Mouse (Mus musculus): ENCODE measurements around the gene Dkc1. TPM values are rescaled to one million over a fixed set of nuclear protein-coding genes. Genes with fewer than 3 reads are reported as not detected.

Gene Dkc1
- total RNA-seq (2021) (10 to 100 TPM; 43.3 to 44.2 TPM), polyA plus RNA-seq (2012; rRNA removed) (3.2 and 4.9 TPM in 2 replicates)
- long read RNA-seq, transcript Dkc1-201 (15 exons, 2,804 nt) = major isoform, 28 of 35 reads
- long read RNA-seq, partial matches to known transcripts = 2 of 35 reads
- long read RNA-seq, other reads (novel, unspliced or antisense) = 5 of 35 reads

DNA sequence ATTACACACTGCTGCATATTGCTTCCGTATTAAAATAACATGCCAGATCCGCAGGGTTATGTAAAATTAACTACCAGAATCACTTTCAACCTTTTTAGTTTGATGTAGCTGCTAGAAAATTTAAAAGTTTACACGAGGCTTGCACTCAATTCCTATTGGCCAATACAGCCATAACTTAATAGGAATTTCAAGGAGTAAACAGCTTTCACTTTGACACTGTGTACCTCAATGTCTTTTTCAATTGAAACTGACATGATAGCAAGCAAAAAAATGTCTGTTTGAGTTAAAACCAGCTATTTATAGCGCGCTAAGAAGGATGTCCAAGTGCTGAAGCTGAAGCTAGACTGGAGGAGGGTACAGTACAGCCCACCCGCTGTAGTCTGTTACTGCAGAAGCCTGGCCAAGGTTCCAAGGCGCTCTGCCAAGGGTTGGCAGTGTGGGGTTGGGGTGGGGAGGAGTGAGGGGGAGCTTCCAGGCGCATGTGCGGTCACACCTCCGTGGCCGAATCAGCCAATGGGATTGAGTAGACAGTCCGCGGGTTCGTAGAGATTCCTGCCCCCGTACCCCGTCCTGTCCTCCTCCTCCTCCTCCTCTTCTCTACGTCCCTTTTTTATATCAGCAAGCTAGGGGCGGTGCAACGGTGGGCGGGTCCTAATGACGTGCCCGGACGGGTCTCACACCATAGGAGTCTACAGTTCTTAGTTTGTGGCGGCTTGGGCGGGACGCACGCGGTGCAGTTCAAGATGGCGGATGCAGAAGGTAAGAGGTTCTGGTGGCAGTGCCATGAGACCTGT, at the start of gene Dkc1:
Gene Dkc1 (plus strand): TSS at position 486 of the 794 bp plus-strand sequence.
- peak; percentile 95 for DNase-seq

DNA sequence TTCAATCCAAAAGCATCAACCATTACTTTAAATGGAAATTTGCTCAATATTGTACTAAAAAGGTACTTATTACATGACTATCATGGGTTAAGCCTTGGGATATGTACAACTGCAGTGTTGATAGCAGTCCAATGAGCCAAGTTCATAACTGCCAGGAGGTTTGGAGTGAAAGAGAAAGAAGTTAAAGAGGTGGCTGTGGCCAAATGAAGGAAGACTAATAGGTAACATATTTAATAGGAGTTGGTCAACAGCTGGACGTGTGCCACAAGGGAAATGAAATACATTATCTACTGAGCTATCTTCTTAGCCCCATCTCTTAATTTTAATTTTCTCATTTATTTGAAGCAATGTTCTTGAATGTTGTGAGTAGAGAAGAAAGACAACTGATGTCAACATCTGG, 49.7 kb upstream of the Dkc1 start:
- DNase-seq = no peak

DNA sequence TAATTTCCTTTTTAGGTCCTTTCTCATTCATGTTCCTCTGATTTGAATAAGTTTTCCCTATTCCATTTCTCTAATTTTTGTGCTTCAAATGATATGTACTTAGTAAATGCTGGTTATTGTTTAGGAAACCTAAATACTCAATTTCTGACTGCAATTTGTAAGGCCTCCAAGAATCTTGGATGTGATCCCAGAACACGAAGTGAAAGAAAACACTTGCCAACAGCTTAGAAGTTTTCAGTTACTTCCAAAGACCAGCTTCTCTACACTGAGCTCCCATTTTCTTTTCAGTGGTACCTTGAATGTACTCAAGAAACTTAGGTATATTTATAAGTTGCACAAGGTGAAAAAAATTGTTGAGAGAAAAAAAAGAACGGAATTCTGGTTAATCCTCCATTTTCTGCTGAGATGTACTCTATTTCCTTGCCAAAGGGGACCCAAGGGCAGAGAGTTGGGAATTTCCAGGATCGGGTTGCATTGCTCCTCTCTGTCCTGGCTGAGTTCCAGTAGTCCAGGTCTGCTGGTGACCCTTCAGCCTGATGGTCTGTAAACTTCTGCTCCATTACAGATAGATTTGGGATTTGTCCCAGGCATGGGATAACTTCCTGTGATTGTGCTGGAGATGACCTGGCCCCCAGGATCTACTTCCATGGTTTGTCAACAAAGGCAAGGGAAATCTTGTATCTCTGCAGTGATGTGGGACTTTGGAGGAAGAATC, 48.6 kb upstream of the Dkc1 start:
- DNase-seq = peak; percentile 42

DNA sequence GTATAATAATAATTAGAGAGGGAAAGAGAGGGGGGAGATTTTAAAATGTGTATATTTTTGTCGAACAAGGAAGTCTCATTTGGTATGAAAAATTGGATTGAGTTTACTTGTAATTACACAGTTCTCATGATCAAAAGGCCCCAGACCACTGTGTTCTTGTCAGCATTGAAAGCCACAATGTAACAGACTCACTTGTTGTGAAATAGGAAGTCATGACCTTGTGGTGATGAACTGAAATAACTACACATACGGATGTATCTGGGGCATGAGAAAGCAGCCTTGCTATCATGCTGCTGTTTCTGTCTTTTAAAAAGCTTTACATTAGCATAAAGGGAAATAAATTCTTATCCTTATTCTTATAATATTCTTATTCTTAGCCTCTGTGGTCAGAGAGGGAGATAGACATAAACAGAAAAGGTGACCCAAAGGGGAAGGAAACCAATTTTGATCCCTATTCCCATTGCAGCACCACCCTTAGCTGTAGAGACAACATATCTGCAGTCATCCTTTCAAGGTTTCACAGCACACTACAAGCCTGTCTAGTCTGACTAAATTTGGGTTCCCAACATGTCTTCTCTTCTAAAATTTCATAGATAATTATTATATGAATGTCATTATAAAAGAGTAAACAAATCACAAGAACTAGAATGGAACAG, 39.4 kb upstream of the Dkc1 start:
- no peak for DNase-seq

DNA sequence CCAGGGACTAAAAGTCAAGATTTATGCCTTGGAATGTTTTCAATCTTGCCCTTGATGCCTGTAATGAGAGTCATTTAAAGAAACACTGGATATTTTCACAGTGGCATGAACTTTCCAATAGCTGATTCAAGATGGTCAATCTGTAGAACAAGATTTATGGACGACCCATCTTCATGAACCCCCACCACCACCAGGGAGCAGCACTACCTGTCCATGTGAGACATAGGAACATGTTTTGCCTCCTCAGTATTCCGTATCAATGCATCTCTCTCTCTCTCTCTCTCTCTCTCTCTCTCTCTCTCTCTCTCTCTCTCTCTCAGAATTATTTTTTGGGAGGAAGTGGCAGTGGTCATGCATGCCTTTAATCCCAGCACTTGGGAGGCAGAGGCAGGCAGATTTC, 13.3 kb upstream of the Dkc1 start:
- DNase-seq = no peak

DNA sequence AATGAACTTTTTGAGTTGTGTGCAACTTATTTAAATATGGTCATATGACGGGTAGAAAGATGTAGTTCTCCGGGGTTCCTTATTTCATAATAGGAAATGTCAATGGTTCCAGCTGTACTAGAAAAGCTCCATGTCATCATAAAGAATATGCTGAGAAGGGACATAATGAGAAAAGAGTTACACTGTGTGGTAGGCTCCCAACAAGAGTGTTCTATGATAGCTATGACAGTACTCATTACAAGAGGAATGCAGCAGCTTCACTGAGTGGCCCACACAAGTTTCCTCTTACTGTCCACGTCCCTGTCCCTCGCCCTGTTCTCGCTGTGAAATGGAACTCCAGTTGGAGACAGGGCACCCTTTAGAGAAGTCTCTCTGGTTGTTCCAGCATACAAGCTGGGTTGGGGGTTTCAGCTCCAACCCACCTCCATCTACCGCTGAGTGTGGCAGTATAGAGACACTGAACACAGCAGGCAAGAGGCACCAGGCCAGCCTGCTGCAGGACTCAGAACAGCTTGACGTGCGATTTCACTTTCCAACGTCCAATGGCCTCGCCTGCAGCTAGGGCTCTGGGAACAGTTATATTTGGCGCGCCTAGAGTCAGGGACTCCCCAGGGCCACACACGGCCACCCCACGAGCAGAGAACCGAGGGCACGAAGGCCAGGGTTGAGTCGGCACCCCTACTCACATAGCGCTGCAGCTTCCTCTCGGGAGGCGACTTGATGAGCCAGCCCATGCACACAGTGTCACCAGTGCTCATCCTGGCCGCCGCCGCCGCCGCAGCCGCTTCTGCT, 11.5 kb upstream of the Dkc1 start:
- peak; percentile 55 for DNase-seq

DNA sequence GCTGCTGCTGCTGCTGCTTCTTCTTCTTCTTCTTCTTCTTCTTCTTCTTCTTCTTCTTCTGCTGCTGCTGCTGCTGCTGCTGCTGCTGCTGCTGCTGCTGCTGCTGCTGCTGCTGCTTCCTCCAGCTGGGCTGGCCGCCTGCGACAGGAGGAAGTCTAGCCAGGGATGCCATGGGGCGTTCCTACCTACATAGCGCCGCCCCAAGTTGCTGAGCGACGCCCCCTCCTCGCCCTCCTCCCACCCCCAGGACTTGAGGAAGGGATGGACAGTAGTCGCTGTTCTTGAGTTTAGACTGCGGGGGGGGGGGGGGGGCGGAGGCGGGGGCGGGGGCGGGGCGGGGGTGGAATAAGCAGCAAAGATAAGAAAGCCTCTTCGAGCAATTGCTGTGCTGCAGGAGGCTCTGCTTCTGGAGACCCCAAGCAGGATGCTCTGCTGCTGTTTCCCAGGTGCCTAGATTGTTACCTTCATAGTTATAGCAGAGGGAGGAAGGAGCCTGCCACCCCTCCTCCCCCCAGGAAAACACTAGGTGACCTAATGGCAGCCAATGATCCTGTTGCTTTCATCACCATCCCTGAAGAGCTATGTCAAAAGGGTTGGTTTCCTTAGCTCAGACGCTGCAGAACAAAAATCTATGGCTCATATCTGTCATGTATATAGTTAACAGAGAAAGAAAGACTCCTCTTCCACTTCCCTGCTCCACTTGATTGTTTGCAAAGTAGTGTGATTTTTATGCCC, 10.7 kb upstream of the Dkc1 start, which contains the start of gene Gab3:
Gene Gab3 (minus strand): TSS at position 685 of the 735 bp plus-strand sequence.
- peak; percentile 70 for DNase-seq

DNA sequence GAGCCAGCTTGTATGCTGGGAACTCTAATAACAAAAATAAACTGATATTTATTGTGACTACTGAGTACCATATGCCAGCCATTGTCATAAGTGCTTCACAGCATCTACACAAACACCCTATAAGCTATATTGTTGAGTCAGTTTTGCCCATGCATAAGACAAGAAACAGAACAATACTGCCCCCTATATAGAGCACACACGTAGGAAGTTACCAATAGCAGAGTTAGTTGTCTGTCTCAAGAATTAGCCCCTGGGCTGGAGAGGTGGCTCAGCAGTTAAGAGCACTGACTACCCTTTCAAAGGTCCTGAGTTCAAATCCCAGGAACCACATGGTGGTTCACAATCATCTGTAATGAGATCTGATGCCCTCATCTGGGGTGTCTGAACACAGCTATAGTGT, 10.0 kb upstream of the Dkc1 start:
- no peak for DNase-seq

DNA sequence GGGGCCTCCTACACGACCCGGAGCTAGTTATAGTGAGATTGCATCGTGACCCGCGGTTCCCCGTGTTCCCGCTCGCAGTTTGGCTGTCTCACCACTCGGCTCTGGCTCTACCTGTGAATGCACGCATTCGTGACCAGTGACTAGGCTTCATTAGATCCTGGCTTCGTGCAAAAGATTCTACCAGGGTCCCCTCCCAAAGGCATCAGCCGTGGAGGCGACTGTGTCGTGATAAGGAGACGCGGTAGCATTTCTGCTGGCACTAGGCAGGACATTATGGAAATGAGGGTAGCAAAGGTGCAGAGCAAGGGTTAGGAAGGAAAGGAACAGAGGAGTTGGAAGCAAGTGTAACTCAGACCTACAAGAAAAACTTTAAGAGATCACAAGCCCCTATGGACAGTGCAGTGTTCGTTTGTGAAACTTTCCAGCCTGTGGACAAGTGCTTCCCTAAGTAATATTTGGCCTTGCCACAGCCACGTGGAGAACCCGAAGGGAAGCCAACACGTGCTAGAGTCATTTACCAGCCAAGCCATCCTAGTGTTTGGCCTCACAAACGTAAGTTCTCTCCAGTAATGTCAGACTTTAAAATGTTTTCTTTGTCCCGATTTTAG, 613 bp downstream of the Dkc1 start:
- DNase-seq = peak; percentile 37

DNA sequence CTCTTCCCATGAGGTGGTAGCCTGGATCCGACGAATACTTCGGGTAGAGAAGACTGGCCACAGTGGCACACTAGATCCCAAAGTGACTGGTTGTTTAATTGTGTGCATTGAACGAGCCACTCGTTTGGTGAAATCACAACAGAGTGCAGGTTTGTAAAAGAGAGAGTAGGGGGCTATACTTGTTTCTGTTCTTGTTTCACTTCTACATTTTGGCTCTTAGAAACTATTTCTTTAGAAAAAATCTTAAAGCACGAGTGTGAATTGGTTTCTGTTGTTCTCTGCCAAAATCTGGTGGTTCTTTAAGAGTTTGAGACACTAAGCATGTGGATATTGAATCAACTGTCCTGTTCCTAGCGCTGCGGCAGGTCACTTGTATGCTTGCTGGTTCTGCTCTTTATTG, 3.1 kb downstream of the Dkc1 start:
- no peak for DNase-seq

DNA sequence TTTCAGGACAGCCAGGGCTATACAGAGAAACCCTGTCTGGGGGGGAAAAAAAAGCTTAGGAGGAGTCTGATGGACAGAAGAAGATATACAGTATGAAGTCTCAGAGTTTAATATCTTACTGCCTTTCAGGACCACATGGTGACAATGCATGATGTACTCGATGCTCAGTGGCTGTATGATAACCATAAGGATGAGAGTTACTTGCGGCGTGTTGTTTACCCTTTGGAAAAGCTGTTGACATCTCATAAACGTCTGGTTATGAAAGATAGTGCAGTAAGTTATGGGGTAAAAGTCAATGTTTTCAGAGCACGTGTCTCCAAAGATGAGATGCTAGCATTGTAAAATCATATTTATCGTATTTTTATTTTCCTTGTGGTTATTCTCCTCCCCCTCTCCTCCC, 6.6 kb downstream of the Dkc1 start:
- no peak for DNase-seq

DNA sequence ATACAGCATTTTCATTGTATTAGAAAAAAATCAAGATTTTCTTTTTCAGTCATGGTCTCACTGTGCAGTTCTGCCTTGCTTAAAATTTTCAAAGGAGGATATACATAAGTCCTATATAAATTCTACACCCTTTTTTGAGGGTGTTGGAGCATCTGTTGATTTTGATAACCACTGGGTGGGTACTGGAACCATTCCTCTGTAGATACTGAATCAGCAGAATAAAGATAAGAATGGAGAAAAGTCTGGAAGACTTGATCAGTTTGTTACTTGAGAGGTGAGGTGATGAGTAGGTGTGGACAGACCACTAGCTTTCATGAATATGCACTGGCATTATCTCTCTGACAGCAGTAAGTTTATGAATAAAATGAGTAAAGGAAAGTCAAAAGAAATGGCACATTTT, 19.9 kb downstream of the Dkc1 start:
- DNase-seq = no peak

DNA sequence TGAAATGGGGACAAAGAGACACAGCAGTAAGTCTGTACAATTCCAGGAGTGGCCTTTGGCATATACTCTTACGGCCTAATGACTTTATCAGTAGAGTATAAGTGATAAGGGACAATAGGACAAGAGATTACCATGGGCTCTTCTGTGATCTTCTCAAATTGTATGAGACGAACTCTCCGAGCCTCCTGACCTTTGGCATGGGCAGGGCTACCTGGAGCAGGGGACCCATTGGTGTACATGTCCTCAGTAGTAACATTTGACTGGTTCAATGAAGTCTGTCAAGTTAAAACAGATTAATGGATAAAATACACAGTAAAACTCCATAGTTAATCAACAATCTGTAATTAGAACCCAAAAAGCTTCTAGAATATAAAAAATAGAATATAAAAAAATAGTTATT, 30.0 kb downstream of the Dkc1 start:
- DNase-seq = no peak

DNA sequence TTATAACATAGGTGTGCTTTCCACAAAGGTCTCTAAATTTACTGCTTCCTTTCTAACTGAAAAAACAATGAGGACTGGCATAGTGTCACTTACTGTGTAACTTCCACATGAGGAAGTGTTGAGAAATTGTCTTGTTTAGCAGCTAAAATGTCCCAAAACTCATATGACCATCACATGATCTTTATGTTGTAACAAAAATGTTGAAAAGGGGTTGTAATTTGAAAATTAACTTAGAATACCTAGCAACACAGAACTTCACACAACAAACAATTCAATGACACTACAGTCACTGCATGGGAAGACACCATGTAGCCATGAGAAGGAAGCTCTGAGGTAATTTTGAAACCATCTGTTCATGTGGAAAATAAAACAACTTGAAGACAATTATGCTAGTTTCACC, 31.2 kb downstream of the Dkc1 start:
- DNase-seq = no peak

DNA sequence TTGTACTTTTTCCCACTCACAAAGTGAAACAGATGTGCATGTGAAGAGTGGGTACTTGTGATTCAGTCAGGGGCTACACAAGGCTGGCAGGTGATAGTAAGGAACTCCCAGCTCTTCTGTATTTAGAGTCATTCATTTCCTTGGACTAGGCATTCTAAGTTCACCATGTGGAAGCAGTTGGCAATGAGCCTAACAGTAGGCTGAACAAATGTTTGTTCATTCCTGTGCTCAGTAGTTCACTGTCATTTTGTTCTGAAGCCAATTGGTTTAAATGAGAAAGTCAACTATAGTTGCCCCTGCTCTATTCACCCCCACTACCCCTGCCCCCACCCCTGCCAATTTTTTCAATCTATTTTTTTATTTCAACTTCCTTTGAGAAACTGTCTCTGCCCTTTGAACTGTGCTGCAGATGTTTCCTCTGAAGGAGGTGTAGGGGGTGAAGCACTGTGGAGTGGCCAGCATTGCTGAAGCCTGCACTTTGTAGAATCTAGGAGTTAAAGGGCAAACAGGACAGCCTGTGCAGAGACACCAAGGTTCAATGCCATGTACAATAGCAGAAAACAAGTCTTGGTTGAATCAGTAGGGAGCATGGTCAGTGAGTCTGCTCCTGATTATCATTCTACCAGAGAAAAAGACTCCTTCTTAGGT, 32.8 kb downstream of the Dkc1 start:
- DNase-seq = peak; percentile 12

DNA sequence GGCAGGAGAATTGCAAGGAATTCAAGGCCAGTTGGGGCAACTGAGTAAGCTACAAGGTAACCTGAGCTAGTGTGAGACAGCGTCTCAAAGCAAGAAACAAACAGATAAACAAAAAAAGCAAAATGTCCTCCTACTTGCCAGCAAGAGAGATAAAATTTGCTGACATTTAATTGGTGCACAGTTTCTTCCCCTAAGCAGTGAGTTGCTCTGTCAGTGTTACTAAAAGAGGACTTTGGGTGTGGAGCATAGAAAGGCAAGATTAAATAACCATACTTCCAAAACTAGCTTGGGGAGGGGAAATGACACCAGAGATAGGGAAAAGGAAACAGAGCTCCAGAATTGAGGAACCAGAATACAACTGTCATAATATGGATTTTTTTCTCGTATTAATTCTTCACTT, 33.8 kb downstream of the Dkc1 start:
- no peak for DNase-seq

DNA sequence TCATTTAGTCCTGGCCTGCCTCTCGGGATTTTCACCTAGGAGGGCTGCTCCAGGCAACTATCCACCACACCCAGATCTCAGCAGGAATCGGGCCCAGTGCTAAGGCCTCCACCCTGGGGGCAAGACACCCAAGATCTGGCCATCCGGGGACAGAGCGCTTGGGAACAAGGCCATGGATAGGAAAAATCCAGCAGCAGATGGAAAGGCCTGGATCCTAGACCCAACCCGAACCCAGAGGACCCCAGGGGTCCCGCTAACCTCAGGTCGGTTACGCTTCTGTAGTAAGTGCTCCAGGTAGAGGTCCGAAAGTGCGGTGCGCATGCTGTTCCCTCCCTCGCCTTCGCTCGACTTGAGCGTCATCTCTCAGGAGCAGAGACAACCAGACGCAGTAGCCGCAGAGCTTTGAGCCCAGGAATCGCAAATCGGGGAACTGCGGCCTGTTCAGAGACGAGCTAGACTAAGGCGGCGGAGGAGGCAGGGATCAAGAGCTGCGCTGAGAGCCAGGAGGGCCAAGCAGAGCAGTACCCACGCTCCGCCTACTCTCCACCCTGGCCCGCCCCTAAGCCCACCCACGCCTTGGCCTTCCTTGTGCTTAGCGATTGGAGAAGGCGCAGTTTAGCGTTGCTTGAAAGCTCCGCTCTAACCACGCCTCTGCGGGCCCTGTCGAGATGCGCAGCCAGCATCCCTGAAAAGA, 35.0 kb downstream of the Dkc1 start, which contains the start of gene Mpp1:
Gene Mpp1 (minus strand): TSS at position 550 of the 694 bp plus-strand sequence.
- peak; percentile 91 for DNase-seq

DNA sequence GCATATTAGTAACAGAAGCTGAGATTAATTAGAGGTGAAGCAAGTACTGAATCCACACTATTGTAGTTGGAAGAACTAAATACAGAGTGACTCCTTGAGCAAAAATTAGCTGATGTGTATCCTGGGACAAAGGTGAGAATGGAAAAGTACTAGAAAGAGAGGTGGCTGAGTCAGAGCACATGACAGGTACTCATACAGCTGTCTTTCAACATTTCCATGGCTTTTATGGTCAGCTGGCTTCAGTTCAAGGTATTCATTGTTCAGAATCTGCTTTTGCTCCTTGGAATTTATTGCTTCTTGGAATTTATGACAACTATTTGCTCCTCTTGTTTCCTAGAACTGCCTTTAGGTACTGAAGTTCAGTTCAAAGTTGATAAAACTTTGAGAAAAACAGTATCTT, 41.3 kb downstream of the Dkc1 start:
- DNase-seq = no peak

DNA sequence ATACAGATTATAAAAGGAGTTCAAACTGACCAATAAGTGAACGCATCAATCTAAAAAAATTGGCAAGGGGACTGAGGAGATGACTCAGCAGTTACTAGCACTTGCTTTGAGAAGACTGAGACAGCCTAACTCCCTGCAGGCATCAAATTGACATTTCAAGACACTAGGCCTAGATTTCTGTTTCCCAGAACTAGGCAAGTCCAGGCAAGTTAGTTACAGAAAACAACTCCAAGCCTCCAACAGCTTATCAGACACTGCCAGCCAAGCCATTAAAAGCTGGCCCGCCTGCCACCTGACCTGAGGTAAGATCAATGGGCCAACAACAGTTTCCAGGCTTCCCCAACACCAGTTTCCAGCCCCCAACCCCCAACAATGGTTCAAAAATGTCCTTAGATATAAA, 42.1 kb downstream of the Dkc1 start:
- no peak for DNase-seq
